Mouse (Mus musculus) thymus, postnatal 14 days (tissue): ENCODE data around the gene Trim40.

Experiments used
- DNase-seq: peaks from one replicate; pipeline ENCODE4 v3.0.0; 2021

The Trim40 gene

DNA sequence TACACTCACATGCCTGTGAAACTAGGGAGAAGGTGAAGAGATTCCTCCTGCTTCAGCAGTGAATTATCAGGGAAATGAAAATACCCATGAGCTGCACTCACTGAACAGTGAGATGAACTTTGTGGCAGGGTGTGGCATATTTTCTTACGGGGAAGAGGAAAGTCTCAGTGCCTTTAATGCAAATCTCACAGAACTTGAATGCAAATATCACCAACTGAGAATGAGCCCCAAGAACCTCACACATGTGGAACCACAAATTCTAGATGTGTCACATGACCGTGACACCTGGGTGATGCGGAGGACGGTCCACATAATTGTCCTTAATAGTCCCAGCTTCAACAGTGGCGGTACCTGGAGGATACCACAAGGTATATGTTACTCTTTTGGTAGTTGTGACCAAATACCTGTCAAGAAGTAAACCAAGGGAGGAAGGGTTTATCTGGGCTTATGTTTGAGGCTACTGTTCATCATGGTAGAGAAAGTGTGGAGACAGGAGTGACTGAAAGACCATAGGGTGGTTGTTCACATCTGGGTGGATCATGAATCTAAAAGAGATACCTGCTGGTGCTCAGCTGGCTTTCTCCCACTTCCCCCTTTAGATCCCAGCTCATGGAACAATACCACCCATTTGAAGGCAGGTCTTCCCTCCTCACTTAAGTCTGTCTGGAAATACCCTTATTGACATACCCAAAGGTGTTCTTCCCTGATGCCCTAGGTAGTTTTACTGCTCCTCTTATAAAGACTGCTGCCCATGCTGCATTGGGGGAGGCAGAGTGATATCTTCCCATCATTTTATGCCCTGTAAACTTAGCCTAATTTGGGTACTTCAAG is at the start of gene Trim40:
Trim40 (minus strand) TSS at position 51 of the 831 bp plus-strand sequence.
- no peak for DNase-seq

DNA sequence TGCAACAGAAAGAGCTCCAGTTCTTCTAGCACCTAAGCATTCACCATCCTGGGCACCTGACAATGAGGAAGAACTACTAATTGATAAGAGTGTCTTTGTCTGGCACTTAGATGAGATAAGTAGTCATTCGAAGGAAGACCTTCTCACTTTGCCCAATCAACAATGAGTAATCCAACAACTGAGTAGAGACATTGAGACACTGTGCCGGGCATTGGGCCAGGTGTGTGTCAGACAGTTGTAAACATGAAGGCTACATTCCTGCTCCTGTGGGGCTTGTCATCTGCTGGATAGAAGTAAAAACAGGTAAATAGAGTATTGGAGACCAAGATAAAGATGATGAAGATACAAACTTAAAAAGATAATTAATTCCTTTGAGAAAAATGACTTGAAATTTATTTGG is 48.1 kb upstream of the Trim40 start:
- DNase-seq: no peak

DNA sequence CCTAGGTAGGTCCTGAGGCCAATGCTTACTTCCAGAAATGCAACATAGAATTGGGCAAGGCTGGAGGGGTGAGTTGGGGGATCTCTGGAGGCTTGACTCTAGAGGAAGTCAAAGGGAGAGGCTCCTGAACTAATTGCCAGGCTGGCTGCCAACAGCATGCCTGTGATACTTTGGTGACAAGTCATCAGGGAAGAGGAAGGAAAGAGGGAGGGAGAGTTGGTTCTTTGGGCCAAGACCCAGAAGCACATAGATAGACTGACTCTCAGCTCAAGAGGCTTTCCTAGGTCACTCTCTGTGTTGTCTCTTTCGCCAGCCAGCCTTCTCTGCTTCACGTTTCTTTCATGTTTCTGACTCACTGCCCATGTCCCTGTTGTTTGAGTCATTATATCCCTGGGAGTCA is 41.9 kb upstream of the Trim40 start:
- no peak for DNase-seq

DNA sequence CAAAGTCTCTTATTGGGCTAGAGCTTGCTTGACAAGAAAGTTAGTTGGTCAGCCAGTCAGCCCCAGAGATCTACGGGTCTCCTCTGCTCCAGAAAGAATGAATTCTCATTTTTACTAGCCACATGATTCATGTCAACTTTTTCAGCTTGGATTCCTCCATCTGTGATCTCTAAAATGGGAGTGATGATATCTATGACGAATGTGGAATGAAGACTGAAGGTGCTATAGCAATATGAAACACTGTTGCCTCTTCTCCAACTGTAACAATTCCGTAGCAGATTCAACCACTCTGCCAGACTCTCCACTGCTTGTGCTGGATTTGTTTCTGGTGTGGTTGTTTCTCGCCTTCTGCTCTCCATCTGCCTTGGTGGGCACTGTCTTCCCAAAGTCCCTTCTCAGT is 41.2 kb upstream of the Trim40 start:
- no peak for DNase-seq

DNA sequence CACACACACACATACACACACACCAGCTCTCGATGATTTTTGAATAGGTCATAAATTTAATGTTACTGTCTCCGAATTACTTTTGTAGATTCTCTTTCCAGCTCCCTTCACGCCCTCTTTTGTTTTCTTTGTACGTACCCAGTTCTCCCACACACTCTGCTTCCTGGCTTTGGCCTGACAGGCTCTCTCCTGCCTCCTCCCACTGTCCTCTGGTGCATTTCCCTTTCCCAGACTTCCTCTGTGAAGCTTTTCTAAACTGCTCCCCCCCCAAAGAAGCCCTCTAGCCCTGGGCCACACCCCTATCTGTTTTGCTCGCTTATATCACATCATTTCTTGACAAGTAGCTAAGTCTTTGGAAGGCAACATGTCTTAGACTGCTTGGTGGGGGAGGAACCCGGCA is 40.3 kb upstream of the Trim40 start:
- DNase-seq: no peak

DNA sequence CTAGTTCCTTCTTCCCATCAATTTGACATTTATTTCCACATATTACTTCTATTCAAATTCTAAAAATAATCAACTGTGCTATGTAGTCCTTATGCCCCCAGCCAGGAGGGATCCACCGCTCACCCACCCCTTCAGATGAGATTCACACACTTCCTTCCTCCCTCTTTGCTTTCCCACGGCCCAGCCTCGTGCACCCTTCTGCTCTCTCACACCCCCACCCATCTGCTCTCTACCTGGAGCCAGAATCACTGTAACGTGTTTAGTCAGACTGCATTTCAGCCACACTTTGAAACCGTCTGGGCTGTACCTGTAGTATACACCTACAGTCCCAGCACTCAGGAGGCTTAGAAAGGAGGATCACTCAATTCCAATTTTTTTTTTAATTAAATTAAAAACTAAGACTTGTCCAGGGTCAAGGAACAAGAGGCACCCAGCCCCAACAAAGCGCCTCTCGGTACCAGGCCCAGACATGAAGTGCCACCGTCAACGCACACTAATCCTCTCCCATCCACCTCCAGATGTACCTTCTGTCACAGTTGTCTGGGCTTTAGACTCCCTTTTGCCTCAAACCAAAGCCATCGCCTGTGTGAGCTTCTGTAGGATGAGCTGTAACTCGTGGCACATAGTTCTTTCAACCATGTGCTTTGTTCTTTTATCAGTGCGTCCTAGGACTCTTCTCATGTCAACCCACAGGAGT is 39.5 kb upstream of the Trim40 start:
- DNase-seq: no peak

DNA sequence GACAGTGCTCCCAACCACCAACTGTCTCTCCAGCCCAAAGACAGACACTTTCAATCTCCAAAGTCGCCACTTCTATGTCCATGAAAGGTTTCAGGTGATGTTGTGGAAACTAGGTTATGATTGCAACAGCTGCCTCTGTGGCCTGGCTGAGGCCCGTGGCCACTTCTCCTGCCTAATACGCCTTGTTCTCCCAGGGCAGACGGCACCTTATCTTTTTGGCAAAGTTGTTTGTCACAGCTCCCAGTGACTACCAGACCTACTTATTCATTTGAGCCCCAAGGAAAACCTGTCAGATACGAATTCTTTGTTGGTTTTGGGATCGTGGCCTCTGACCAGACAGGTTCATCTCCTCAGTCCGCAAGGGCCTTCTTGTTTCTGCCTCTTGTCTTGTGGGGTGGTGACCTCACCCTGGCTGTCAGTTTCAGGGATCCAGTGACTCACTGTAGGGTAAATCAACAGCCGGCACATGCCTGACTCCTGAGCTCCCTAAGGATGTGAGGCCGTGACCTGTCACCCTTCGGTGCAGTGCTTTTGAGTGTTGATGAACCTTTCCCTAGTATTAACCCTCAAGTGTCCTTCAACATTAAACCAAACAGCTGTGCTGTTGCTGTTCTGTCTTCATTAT is 37.7 kb upstream of the Trim40 start:
- DNase-seq: no peak

DNA sequence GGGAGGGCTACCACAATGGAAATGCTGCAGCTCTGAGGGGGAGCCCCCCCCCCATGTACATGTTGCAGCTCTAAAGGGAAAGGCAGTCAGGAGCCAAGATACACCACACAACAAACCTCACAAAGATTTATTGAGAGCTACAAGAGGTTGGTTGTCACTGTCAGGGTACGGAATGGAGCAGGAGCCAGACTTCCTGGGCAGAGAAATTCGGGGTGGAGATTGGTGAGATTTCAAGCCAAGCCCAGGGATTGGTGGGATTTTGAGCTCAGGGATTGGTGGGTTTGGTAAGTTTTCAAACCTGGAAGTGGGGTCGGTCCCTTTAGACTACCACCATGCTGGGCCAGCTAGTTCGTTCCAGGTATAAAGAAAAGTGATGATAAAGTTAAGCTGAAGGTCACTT is 33.6 kb upstream of the Trim40 start:
- DNase-seq: no peak

DNA sequence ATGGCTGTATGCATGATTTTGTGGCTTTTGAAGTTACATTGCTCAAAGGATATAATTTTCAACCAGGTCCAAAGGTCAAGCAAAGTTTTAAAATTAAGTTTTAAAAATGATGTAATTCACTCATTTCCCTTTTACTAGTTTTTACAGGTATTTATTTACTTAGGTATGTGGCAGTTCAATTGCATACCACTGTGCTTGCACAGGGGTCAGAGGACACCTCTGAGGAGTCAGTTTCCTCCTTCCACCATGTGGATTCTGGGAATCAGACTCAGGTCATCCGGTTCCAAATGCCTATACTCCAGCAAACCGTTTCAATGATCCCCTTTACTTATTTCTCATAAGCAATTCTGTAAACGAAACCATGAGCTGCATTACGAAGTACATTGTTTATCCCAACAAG is 32.8 kb upstream of the Trim40 start:
- DNase-seq: no peak

DNA sequence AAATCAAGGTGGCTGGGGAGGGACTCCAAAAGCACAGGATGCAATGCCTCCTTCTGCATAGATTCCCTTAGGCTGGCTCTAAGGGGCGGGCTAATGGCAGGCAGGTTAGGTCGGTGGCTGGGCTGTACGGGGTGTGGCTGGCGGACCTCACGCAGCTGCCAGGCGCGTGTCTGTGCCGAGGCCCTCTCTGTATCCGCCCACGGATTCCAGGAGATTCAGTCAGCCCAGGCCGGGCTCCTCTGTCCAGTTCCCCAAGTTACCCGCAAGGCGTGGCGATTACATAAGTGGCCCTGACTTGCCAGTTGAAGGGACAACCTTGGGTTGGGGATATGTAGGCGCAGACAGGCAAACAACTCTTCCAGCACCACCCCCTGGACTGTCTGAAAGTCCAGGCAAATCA is 30.3 kb upstream of the Trim40 start:
- DNase-seq: no peak

DNA sequence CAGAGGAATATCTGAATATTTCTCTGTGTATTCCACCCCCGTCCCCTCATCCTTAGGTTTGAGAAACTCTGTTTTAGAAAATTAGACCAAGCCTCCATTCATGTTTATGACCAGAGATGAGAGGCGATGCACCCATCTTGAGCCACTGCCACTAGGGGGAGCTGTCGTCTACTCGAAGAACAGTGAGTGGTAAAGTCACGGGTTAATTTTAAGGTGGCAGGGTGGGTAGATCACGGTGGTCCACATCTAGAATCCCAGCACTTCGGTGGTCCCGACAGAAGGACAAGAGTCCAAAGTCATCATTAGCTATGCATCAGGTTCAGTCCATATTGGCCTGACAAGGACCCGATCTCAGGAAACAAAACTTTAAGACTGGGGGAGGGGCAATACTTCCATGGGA is 25.2 kb upstream of the Trim40 start:
- peak; percentile 79 for DNase-seq

DNA sequence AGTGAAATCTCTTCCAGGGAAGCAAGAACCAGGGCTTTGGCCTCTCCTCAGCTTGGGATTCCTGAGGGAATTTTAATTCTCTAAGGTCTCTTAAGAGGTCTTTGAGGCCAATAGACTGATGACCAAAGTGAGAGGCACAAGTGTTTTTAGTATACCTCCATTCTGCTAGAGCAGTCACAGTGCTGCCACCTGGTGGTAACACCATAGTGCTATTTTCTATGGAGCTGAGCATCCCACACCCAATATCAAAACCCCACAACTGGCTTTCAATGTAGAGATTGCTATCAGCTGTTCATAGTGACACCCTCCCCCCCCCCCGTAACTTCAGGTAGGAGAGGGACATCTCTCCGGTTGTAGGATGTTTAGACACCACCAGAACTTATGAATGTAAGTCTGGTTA is 24.2 kb upstream of the Trim40 start:
- DNase-seq: peak; percentile 82

DNA sequence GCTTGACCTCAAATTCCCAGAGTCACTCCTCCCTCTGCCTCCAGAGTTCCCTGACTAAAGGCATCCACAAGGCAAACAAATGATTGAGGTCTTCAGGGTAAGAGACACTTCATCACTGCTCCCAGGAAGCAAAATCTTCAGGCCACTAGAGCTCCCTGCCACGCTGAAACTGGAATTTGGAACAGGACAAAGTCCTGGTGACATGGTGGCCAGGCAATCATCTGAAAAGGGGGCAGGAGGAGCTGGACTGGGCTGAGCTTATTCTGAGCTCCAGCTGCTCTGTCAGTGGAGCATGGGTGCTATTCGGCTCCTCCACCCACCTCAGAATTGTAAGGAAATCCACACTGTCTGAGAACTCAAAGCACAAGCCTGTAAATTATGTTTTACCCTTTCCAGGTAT is 22.1 kb upstream of the Trim40 start:
- DNase-seq: no peak

DNA sequence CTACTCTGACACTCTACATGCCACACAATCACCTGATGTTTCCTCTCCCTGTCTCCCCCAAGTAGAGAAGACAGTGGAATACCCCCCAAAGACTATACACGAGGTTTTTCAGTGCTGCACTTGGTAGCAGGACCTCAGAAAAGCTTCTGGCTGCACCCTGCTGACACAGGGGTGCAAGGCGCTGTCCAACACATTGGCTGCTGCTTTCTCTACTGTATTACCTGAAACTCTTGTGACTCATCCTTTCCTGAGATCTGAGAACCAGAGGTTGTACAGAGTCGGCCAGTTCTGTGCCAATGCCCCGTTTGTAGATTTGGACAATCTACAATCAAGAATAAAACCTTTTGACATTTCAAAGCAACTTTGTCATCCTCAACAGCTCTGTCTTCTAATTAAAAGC is 19.9 kb upstream of the Trim40 start:
- no peak for DNase-seq

DNA sequence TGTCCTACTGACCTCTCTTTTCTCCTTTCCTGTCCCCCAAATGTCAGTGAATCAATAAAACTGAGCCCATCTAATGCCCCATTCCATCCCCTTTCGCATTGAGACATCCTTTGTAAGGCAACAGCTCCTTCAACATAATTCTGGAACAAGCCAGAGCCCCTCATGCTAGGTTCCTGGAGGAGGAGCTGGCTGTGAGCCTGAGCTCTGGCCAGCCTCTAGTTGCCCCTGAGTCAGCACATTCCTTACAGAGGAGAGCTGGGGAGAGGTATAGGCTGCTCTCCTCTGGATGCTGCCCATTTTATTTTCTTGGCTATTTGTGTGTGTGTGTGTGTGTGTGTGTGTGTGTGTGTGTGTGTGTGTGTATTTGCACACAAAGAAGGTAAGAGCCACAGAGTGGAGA is 18.3 kb upstream of the Trim40 start:
- no peak for DNase-seq

DNA sequence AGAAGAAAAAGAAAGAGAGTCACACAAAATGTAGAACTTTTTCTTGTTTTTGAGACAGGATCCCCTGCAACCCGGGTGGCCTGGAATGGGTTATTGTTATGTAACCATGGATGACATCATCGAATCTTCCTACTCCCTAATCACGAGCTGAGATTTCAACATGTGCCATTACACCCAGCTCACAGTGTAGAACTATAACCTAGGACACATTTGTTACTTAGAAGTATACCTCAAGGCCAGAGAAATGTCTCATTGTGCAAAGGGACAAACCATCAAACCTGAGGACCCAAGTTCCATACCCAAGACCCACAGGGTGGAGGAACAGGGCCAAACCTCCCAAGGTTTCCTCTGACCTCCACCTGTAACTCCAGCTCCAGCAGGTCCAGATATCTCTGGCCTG is 13.7 kb upstream of the Trim40 start:
- DNase-seq: no peak

DNA sequence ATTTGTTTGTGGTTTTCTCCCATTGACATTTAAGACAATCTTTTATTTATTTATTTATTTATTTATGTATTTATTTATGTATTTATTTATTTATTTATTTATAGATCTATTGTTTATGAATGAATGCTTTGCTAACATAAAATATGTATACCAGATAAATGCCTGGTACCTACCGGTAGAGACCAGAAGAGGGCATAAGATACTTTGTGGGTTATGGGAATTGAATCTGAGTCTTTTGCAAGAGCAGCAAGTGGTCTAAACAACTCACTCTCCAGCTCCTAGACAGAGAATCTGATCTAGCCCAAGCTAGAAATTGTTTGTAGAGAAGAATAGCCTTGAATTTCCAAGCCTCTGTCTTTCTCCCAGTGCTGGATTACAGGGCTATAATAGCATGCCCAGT is 10.8 kb upstream of the Trim40 start:
- peak; percentile 12 for DNase-seq

DNA sequence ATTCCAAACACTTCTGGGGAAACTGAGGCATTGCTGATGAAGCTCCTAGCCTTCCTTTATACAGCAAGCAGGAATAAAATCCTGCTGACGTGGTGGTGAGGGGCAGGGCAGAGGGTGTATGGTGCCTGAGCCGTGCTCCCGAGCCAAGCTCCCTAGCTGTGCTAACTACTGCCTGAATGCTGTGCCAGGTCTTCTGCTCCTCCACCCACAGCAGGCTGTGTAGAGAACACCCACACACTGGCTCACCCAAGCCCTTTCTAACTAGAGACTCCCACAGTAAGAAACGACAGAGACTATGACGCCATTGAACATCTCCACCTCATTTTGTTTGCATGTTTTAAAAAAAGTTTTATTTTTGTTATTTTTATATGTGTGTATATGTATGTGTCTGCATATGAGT is 10.1 kb upstream of the Trim40 start:
- DNase-seq: no peak

DNA sequence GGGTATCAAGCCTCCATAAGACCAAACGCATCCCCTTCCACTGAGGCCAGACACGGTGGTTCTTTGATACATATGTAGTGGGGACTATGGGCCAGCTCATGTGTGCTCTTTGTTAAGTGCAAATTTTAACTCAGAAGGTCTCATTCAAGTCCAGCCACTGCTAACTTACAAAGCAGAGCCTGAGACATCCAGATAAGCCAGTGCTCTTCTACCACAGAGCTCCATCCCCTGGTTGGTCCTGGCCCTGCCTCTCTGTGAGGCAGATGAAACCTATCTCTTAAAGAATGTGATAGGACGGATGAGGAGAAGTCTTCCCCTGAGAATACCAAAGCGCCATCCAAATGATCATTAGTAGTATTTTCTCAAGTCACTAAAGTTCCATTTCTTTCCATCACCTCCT is 9.5 kb upstream of the Trim40 start:
- no peak for DNase-seq

DNA sequence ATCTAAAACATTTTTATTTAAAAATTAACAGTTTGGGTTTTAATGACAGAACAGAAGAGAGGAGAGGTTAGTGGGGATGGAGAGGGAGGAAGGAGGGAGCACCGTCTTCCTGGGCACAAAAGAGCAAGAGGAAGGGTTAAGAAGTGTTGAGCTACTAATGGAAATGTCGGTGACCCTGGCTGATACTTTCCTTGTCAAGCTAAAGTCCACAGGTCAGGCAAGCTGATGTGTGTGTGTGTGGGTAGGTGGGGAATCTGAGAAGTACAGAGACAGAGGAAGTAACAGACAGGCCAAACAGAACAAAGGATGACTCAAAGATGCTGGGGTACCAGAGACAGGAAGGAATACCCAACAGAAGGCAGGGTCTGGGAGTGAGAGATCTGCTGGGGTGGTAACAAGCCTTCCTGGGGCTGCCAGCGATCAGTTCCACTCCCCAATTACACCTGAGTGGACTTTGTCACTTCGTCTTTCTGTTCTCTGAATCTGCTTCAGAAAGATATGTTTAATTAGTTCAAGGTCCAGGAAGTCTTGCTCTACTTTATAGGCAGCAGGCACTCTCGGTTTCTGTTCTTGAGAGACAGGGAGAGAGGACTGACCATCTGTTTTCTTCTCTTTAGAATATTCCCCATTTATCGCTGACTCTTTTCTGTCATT is 7.8 kb upstream of the Trim40 start, which contains the start of gene Trim31:
Trim31 (plus strand) TSS at position 567 of the 654 bp plus-strand sequence.
- no peak for DNase-seq

DNA sequence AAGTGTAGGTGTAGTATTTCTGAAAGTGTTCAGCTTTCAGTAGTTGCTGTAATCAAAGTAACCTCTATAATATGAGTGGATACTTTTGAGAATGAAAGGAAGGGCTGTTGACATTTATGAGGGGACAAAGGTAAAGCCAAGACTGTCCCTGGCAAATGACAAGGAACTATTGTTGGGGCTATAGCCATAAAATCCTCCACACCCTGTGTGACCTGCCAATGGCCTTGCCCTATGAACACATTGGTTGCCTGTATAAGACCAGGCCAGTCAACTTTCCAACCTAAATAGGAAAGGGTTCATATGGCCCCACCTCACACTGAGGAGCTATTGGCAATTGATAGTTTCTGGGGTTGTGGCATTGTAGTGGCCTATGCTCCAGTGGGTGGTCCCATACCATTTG is 7.1 kb upstream of the Trim40 start:
- DNase-seq: no peak

DNA sequence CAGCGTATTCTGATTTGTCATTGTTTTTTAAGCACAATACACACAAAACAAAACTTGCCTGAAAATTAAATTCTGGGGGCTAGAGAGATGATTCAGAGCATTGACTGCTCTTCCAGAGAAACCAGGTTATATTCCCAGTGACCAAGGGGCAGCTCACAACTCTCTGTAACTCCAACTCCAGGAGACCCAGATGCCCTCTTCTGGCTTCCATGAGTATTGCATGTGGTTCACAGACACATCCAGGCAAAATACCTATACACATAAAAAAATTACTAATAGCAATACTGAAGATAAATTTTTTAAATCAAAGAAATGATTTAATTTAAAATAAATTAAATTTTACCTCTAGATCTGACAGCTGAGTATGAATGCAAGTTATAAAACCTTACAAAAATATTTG is 6.7 kb upstream of the Trim40 start:
- DNase-seq: peak; percentile 24

DNA sequence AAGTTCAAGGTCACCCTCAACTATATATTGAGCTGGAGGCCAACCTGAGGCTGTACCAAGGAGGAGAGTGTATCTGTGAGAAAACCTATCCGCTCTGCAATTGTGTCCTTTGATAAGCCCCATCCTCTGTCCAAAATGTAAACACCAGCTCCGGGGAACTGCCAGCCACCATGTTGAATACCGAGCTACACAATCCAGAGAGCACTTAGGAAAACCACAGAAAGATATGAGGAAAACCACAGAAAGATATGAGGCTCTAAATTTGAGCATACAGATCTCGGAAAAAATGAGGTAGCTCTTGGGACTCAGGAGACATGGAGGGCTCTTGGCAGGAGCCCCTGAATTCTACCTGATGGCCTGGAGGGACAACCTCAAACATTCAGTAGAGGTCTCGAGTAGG is 3.5 kb upstream of the Trim40 start:
- no peak for DNase-seq

DNA sequence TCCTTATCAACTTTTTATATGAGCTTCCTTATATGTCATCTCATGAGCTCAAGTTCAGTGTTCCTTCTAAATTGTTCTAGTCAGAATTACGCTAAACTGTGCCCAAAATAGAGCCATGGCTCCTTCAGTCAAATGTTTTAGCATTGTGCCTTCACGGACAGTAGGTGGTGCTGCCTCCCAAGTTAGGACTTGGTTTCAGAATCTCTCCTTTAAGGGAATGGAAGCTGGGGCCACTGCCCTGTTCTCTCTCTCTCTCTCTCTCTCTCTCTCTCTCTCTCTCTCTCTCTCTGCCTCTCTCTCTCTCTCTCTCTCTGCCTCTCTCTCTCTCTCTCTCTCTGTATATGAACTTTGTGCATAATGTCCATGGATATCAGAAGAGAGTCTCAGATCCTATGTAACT is 2.4 kb upstream of the Trim40 start:
- peak; percentile 43 for DNase-seq
